Mouse (Mus musculus): ENCODE measurements around the gene Wdr46.

- TF ChIP-seq CTCF (IDR thresholded peaks at IDR 0.05; ENCODE audit: extremely low read depth, insufficient read length, insufficient replicate concordance, low read depth, low read length) (peak; percentile 58; the same call in 1 of the 2 replicates), POLR2A (IDR thresholded peaks at IDR 0.05; ENCODE audit: low read depth, low read length) (no peak)
Measured at GRCm38 (mm10) chr17:33897114-33897794, 43.2 kb upstream of the Wdr46 start.
